Mouse (Mus musculus) neural tube, embryonic 13.5 days (tissue): ENCODE measurements around the gene Sema7a. TPM values are rescaled to one million over a fixed set of nuclear protein-coding genes. Genes with fewer than 3 reads are reported as not detected.

Source experiments
- ATAC-seq: fragments of 200-750 bp; cut with Nextera tagmentation; 2 replicates; pipeline ENCODE4 v1.8.0; 2017; ENCODE audit warnings: low read depth, mild to moderate bottlenecking, moderate TSS enrichment, moderate library complexity
- H3K27ac ChIP-seq: fragments of 300-500 bp; sonication (generic); replicated peaks from 2 replicates; pipeline ENCODE4 v1.5.1; 2015; ENCODE audit warnings: moderate library complexity, mild to moderate bottlenecking, inconsistent platforms
- H3K27me3 ChIP-seq: fragments of 300-500 bp; sonication (generic); 2 replicates; pipeline ENCODE4 v1.6.1; 2015; ENCODE audit warnings: mild to moderate bottlenecking, inconsistent platforms
- H3K36me3 ChIP-seq: fragments of 300-500 bp; sonication (generic); 2 replicates; pipeline ENCODE4 v1.6.1; 2015; ENCODE audit warnings: mild to moderate bottlenecking, inconsistent platforms
- H3K4me1 ChIP-seq: fragments of 300-500 bp; sonication (generic); replicated peaks from 2 replicates; pipeline ENCODE4 v1.6.1; 2015; ENCODE audit warnings: inconsistent platforms
- H3K4me2 ChIP-seq: fragments of 300-500 bp; sonication (generic); 2 replicates; pipeline ENCODE4 v1.6.1; 2015; ENCODE audit warnings: inconsistent platforms, mild to moderate bottlenecking, moderate library complexity
- H3K4me3 ChIP-seq: fragments of 300-500 bp; sonication (generic); 2 replicates; pipeline ENCODE4 v1.5.1; 2015; ENCODE audit warnings: mild to moderate bottlenecking, inconsistent platforms
- H3K9ac ChIP-seq: fragments of 300-500 bp; sonication (generic); 2 replicates; pipeline ENCODE4 v1.6.1; 2015; ENCODE audit warnings: moderate library complexity, mild to moderate bottlenecking, inconsistent platforms
- H3K9me3 ChIP-seq: fragments of 300-500 bp; sonication (generic); 2 replicates; pipeline ENCODE4 v1.6.1; 2016; ENCODE audit warnings: inconsistent platforms
- WGBS: fragments of 180-500 bp; shearing (Covaris S2); methylation state at CpG from one replicate; pipeline ENCODE4 v1.1.7; 2015; 5-methylcytosine and 5-hydroxymethylcytosine counted together
- polyA plus RNA-seq: library from polyadenylated mRNA; unstranded; fragments of >200 nt; fragmentation: Nextera tagmentation; extraction: Ambion mirVana; gene quantifications from 2 replicates; pipeline ENCODE4 v1.2.1, GENCODE M21; 2015

The Sema7a gene
- polyA plus RNA-seq, 1 experiment from 2014 or later, result 1.8 TPM

- no peak overlapping the region for H3K9ac ChIP-seq
- H3K9me3 ChIP-seq, result no peaks in the 10 kb centered on the region
- H3K4me3 ChIP-seq, result no peak overlapping the region
- H3K36me3 ChIP-seq, result peaks cover 24% of the 10 kb centered on the region
- no peaks in the 10 kb centered on the region; the same call in 1 of the 2 replicates for H3K4me1 ChIP-seq
- 69% methylated on average over 6 of the region's 6 CpGs for WGBS
- no peak overlapping the region for H3K27ac ChIP-seq
- no peak overlapping the region for H3K4me2 ChIP-seq
- ATAC-seq, result no peak
- no peaks in the 10 kb centered on the region for H3K27me3 ChIP-seq
Measured at GRCm38 (mm10) chr9:57964528-57965250, 24.8 kb downstream of the Sema7a start.

- Histone ChIP-seq H3K4me3 (no peak overlapping the region), H3K4me2 (no peak overlapping the region), H3K4me1 (no peaks in the 10 kb centered on the region; the same call in 1 of the 2 replicates), H3K27ac (no peak overlapping the region), H3K27me3 (no peaks in the 10 kb centered on the region), H3K9ac (no peak overlapping the region), H3K36me3 (peaks cover 16% of the 10 kb centered on the region), H3K9me3 (no peaks in the 10 kb centered on the region)
- no peak for ATAC-seq
- WGBS, result 75% methylated on average over 12 of the region's 12 CpGs
Measured at GRCm38 (mm10) chr9:57965281-57966185, 25.6 kb downstream of the Sema7a start.

- no peak overlapping the region for H3K27ac ChIP-seq
- ATAC-seq, result no peak
- H3K27me3 ChIP-seq, result no peaks in the 10 kb centered on the region
- H3K9me3 ChIP-seq, result no peaks in the 10 kb centered on the region
- peaks cover 6% of the 10 kb centered on the region; the same call in 1 of the 2 replicates for H3K4me1 ChIP-seq
- H3K9ac ChIP-seq, result no peak overlapping the region
- H3K4me2 ChIP-seq, result no peak overlapping the region
- 82% methylated on average over 14 of the region's 14 CpGs for WGBS
- no peak overlapping the region for H3K4me3 ChIP-seq
- no peaks in the 10 kb centered on the region for H3K36me3 ChIP-seq
Measured at GRCm38 (mm10) chr9:57967237-57967960, 27.5 kb downstream of the Sema7a start.

- Histone ChIP-seq H3K4me3 (no peak overlapping the region), H3K4me1 (0 out of 2 replicates have a peak, but pooled peaks cover 14% of the 10 kb centered on the region), H3K9me3 (no peaks in the 10 kb centered on the region), H3K27ac (no peak overlapping the region), H3K36me3 (no peaks in the 10 kb centered on the region), H3K9ac (no peak overlapping the region), H3K27me3 (no peaks in the 10 kb centered on the region), H3K4me2 (no peak overlapping the region)
- ATAC-seq, result no peak
- whole genome bisulfite sequencing, result 88% methylated on average over 9 of the region's 9 CpGs
Measured at GRCm38 (mm10) chr9:57968166-57968771, 28.4 kb downstream of the Sema7a start.

- H3K4me3 ChIP-seq, result no peak overlapping the region
- 92% methylated on average over 8 of the region's 8 CpGs for WGBS
- no peak overlapping the region for H3K27ac ChIP-seq
- H3K9me3 ChIP-seq, result no peaks in the 10 kb centered on the region
- ATAC-seq, result no peak
- H3K4me1 ChIP-seq, result 0 out of 2 replicates have a peak, but pooled peaks cover 14% of the 10 kb centered on the region
- H3K27me3 ChIP-seq, result no peaks in the 10 kb centered on the region
- H3K4me2 ChIP-seq, result no peak overlapping the region
- H3K9ac ChIP-seq, result no peak overlapping the region
- H3K36me3 ChIP-seq, result no peaks in the 10 kb centered on the region
Measured at GRCm38 (mm10) chr9:57968783-57969542, 29.1 kb downstream of the Sema7a start.

GRCm38 (mm10) chr9:57969736-57970495 is 30.0 kb downstream of the Sema7a start:
- H3K27ac ChIP-seq, result 0 out of 2 replicates have a peak overlapping the region, but pooled peaks have one; percentile 3
- no peak for ATAC-seq
- no peak overlapping the region for H3K4me3 ChIP-seq
- no peak overlapping the region for H3K9ac ChIP-seq
- H3K9me3 ChIP-seq, result no peaks in the 10 kb centered on the region
- 0 out of 2 replicates have a peak, but pooled peaks cover 14% of the 10 kb centered on the region for H3K4me1 ChIP-seq
- no peaks in the 10 kb centered on the region for H3K27me3 ChIP-seq
- H3K36me3 ChIP-seq, result no peaks in the 10 kb centered on the region
- 75% methylated on average over 11 of the region's 11 CpGs for WGBS
- no peak overlapping the region for H3K4me2 ChIP-seq

- Histone ChIP-seq H3K4me1 (0 out of 2 replicates have a peak, but pooled peaks cover 14% of the 10 kb centered on the region), H3K36me3 (no peaks in the 10 kb centered on the region), H3K4me2 (no peak overlapping the region), H3K27ac (no peak overlapping the region), H3K9me3 (no peaks in the 10 kb centered on the region), H3K4me3 (no peak overlapping the region), H3K27me3 (no peaks in the 10 kb centered on the region), H3K9ac (no peak overlapping the region)
- no peak for ATAC-seq
- 92% methylated on average over 5 of the region's 5 CpGs for WGBS
Measured at GRCm38 (mm10) chr9:57971413-57971812, 31.5 kb downstream of the Sema7a start.

- Histone ChIP-seq H3K36me3 (no peaks in the 10 kb centered on the region), H3K9ac (no peak overlapping the region), H3K4me2 (no peak overlapping the region), H3K27ac (no peak overlapping the region), H3K27me3 (no peaks in the 10 kb centered on the region), H3K9me3 (0 out of 2 replicates have a peak, but pooled peaks cover under 1% of the 10 kb centered on the region), H3K4me1 (0 out of 2 replicates have a peak, but pooled peaks cover 14% of the 10 kb centered on the region), H3K4me3 (no peak overlapping the region)
- 73% methylated on average over 9 of the region's 9 CpGs for WGBS
- ATAC-seq, result no peak
Measured at GRCm38 (mm10) chr9:57972141-57972591, 32.3 kb downstream of the Sema7a start.

- Histone ChIP-seq H3K9me3 (0 out of 2 replicates have a peak, but pooled peaks cover 4% of the 10 kb centered on the region), H3K36me3 (no peaks in the 10 kb centered on the region), H3K27me3 (no peaks in the 10 kb centered on the region), H3K4me2 (no peak overlapping the region), H3K4me3 (no peak overlapping the region), H3K9ac (no peak overlapping the region), H3K4me1 (0 out of 2 replicates have a peak, but pooled peaks cover 14% of the 10 kb centered on the region), H3K27ac (no peak overlapping the region)
- ATAC-seq, result no peak
- WGBS, result 70% methylated on average over 9 of the region's 9 CpGs
Measured at GRCm38 (mm10) chr9:57972776-57973439, 33.0 kb downstream of the Sema7a start.
